Mouse (Mus musculus): Measurements from ENCODE around the gene Ganab.
A peak's percentile ranks its signal among the peaks of the same experiment; 100 is the strongest.

Gene Ganab

GRCm38 (mm10) chr19:8930117-8930516, 32.2 kb downstream of the Ganab start:
- DNase-seq = no peak

- no peak for DNase-seq
Observed at GRCm38 (mm10) chr19:8930771-8931170, 32.9 kb downstream of the Ganab start.

- no peak for DNase-seq
Observed at GRCm38 (mm10) chr19:8936736-8937135, 38.9 kb downstream of the Ganab start.

- no peak for DNase-seq
Observed at GRCm38 (mm10) chr19:8940526-8941133, 42.8 kb downstream of the Ganab start.

- DNase-seq = no peak
Observed at GRCm38 (mm10) chr19:8941136-8941514, 43.3 kb downstream of the Ganab start.

- DNase-seq = peak; percentile 98
Observed at GRCm38 (mm10) chr19:8941515-8942217, 43.8 kb downstream of the Ganab start, which contains the start of gene Mta2. Mta2 (plus strand) TSS chr19:8941875.

- DNase-seq = peak; percentile 75
Observed at GRCm38 (mm10) chr19:8942276-8942964, 44.5 kb downstream of the Ganab start.

GRCm38 (mm10) chr19:8943047-8943446, 45.2 kb downstream of the Ganab start:
- DNase-seq = no peak

- peak; percentile 49 for DNase-seq
Observed at GRCm38 (mm10) chr19:8944062-8944461, 46.2 kb downstream of the Ganab start.

GRCm38 (mm10) chr19:8944750-8945149, 46.9 kb downstream of the Ganab start:
- DNase-seq = peak; percentile 88

GRCm38 (mm10) chr19:8945251-8945650, 47.4 kb downstream of the Ganab start:
- DNase-seq = no peak

- DNase-seq = no peak
Observed at GRCm38 (mm10) chr19:8946929-8947328, 49.1 kb downstream of the Ganab start.

- DNase-seq = no peak
Observed at GRCm38 (mm10) chr19:8950190-8950589, 52.3 kb downstream of the Ganab start.

GRCm38 (mm10) chr19:8952241-8952640, 54.4 kb downstream of the Ganab start:
- no peak for DNase-seq

GRCm38 (mm10) chr19:8953135-8954039, 55.5 kb downstream of the Ganab start, which contains the start of gene Tut1:
Tut1 (plus strand) TSS chr19:8953847.
- DNase-seq = peak; percentile 95

GRCm38 (mm10) chr19:8954171-8954570, 56.3 kb downstream of the Ganab start:
- no peak for DNase-seq

- no peak for DNase-seq
Observed at GRCm38 (mm10) chr19:8962256-8962655, 64.4 kb downstream of the Ganab start.

GRCm38 (mm10) chr19:8965075-8965474, 67.2 kb downstream of the Ganab start:
- DNase-seq = no peak

- DNase-seq = peak; percentile 31
Observed at GRCm38 (mm10) chr19:8965771-8966170, 67.9 kb downstream of the Ganab start.

GRCm38 (mm10) chr19:8966198-8966589, 68.3 kb downstream of the Ganab start:
- DNase-seq = peak; percentile 34
